Mouse (Mus musculus): ENCODE measurements around the gene Cyp19a1.

DNA sequence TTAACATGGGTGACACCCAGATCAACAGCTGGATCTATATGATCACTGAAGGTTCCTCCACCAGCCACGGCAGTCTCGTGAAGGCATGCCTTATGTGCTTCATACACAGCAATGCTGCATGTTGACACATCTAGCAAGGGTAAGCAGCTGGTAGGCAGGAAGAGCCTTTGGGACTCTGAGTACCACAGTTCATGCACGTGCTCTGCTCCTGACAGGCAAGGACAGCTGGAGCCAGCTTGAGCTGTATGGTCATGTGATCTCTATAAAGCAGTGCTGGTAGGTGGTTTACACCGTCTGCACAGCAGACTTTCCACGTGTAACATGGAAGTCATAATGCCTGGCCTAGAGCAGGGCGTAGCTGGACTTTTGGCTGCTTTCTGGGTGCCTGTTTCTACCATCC lies 2.1 kb upstream of the Cyp19a1 start:
- TF ChIP-seq CTCF (IDR thresholded peaks at IDR 0.05; ENCODE audit: low read depth, low read length): no peak
- no peak for TF ChIP-seq TAL1 (conservative IDR thresholded peaks at IDR 0.05; ENCODE audit: low read depth, low read length)
